Mouse (Mus musculus): ENCODE data around the gene Rbfox1.

- TF ChIP-seq CTCF (IDR thresholded peaks at IDR 0.05; ENCODE audit: low read depth, low read length) (no peak), GATA2 (IDR thresholded peaks at IDR 0.05; ENCODE audit: borderline replicate concordance, low read depth, low read length) (no peak), GATA1 (IDR thresholded peaks at IDR 0.05; ENCODE audit: borderline replicate concordance, low read length) (no peak), POLR2AphosphoS5 (IDR thresholded peaks at IDR 0.05; ENCODE audit: insufficient replicate concordance, low read depth, low read length) (no peak), TAL1 (conservative IDR thresholded peaks at IDR 0.05; ENCODE audit: low read depth, low read length) (no peak)
Measured at GRCm38 (mm10) chr16:5910742-5911141, 25.6 kb downstream of the Rbfox1 start.
